Mouse (Mus musculus) testis, adult 2 months (tissue): ENCODE data around the gene Thada.

Experiments
- CTCF ChIP-seq: fragments of 200-500 bp; IDR thresholded peaks from 2 replicates; pipeline ENCODE4 v1.5.1; 2012; ENCODE audit warnings: low read depth, mild to moderate bottlenecking, inconsistent platforms, low read length, moderate library complexity; ENCODE audit not compliant: control insufficient read depth, insufficient read depth, insufficient replicate concordance
- POLR2A ChIP-seq: fragments of 200-500 bp; IDR thresholded peaks from 2 replicates; pipeline ENCODE4 v1.6.1; 2012; ENCODE audit warnings: low read depth, mild to moderate bottlenecking, inconsistent platforms, low read length, moderate library complexity; ENCODE audit not compliant: control insufficient read depth

GRCm38 (mm10) chr17:84146458-84147182 is 319.4 kb downstream of the Thada start:
- TF ChIP-seq CTCF (no peak), POLR2A (no peak)
